Mouse (Mus musculus): ENCODE measurements around the gene Gtpbp4.
"Not testable (repeated sequence)": the region's sequence is repeated elsewhere in the genome, so short reads cannot be mapped to it uniquely, and the experiment has no call there.

Gene Gtpbp4

GRCm38 (mm10) chr13:8995990-8996786 lies at the start of gene Gtpbp4:
TSS of gene Gtpbp4 (minus strand) at chr13:8996083.
- peak; percentile 90 to 91 for DNase-seq

- DNase-seq, result no peak
These were observed 48.8 kb upstream of the Gtpbp4 start for GRCm38 (mm10) chr13:9044731-9045130.

GRCm38 (mm10) chr13:9043289-9044049 lies 47.6 kb upstream of the Gtpbp4 start:
- DNase-seq, result no peak

- DNase-seq, result no peak
These were observed 44.7 kb upstream of the Gtpbp4 start for GRCm38 (mm10) chr13:9040626-9041025.

- no peak for DNase-seq
These were observed 36.2 kb upstream of the Gtpbp4 start for GRCm38 (mm10) chr13:9031996-9032661.

- no peak for DNase-seq
These were observed 34.5 kb upstream of the Gtpbp4 start for GRCm38 (mm10) chr13:9030364-9030763.

- no peak for DNase-seq
These were observed 31.4 kb upstream of the Gtpbp4 start for GRCm38 (mm10) chr13:9027251-9027650.

GRCm38 (mm10) chr13:9022623-9023022 lies 26.7 kb upstream of the Gtpbp4 start:
- DNase-seq, result no peak

- no peak for DNase-seq
These were observed 25.7 kb upstream of the Gtpbp4 start for GRCm38 (mm10) chr13:9021556-9021955.

- DNase-seq, result no peak
These were observed 23.8 kb upstream of the Gtpbp4 start for GRCm38 (mm10) chr13:9019713-9020112.

GRCm38 (mm10) chr13:9018974-9019587 lies 23.2 kb upstream of the Gtpbp4 start:
- no peak for DNase-seq

GRCm38 (mm10) chr13:9017190-9017589 lies 21.3 kb upstream of the Gtpbp4 start:
- no peak for DNase-seq

GRCm38 (mm10) chr13:9014431-9014830 lies 18.5 kb upstream of the Gtpbp4 start:
- no peak for DNase-seq

GRCm38 (mm10) chr13:9013483-9013882 lies 17.6 kb upstream of the Gtpbp4 start:
- DNase-seq, result no peak

GRCm38 (mm10) chr13:9011596-9012350 lies 15.9 kb upstream of the Gtpbp4 start:
- peak in 1 of 2 experiments; percentile 50 for DNase-seq

- no peak for DNase-seq
These were observed 7.4 kb upstream of the Gtpbp4 start for GRCm38 (mm10) chr13:9003306-9003705.

- DNase-seq, result no peak
These were observed 3.6 kb upstream of the Gtpbp4 start for GRCm38 (mm10) chr13:8999464-8999863.

GRCm38 (mm10) chr13:8997221-8997620 lies 1.3 kb upstream of the Gtpbp4 start:
- DNase-seq, result not testable (repeated sequence)

- no peak for DNase-seq
These were observed 509 bp downstream of the Gtpbp4 start for GRCm38 (mm10) chr13:8995159-8995989.

GRCm38 (mm10) chr13:8992231-8992630 lies 3.7 kb downstream of the Gtpbp4 start:
- DNase-seq, result no peak

GRCm38 (mm10) chr13:8972972-8973371 lies 22.9 kb downstream of the Gtpbp4 start:
- DNase-seq, result no peak

All from spleen, adult 18-20 months (tissue).